Mouse (Mus musculus): ENCODE data around the gene Thra.

GRCm38 (mm10) chr11:98781851-98782512 lies 41.5 kb downstream of the Thra start:
- TF ChIP-seq GATA1 (IDR thresholded peaks at IDR 0.05; ENCODE audit: borderline replicate concordance, low read length) (no peak), CTCF (IDR thresholded peaks at IDR 0.05; ENCODE audit: low read depth, low read length) (no peak), POLR2AphosphoS5 (IDR thresholded peaks at IDR 0.05; ENCODE audit: insufficient replicate concordance, low read depth, low read length) (no peak), GATA2 (IDR thresholded peaks at IDR 0.05; ENCODE audit: borderline replicate concordance, low read depth, low read length) (no peak)

Data from G1E (cell line).